Mouse (Mus musculus): ENCODE measurements around the gene Fsip1.

Gene Fsip1

GRCm38 (mm10) chr2:118254516-118254915, 2.2 kb downstream of the Fsip1 start:
- no peak for DNase-seq (ENCODE audit: low read depth)

GRCm38 (mm10) chr2:118248966-118249365, 7.8 kb downstream of the Fsip1 start:
- no peak for DNase-seq (ENCODE audit: low read depth)

GRCm38 (mm10) chr2:118248016-118248415, 8.8 kb downstream of the Fsip1 start:
- no peak for DNase-seq (ENCODE audit: low read depth)

GRCm38 (mm10) chr2:118245914-118246313, 10.9 kb downstream of the Fsip1 start:
- DNase-seq (ENCODE audit: low read depth) = peak; percentile 79

- DNase-seq (ENCODE audit: low read depth) = no peak
These were observed 20.6 kb downstream of the Fsip1 start for GRCm38 (mm10) chr2:118236196-118236595.

GRCm38 (mm10) chr2:118235614-118236013, 21.2 kb downstream of the Fsip1 start:
- DNase-seq (ENCODE audit: low read depth) = no peak

GRCm38 (mm10) chr2:118230544-118230943, 26.2 kb downstream of the Fsip1 start:
- no peak for DNase-seq (ENCODE audit: low read depth)

- DNase-seq (ENCODE audit: low read depth) = no peak
These were observed 28.2 kb downstream of the Fsip1 start for GRCm38 (mm10) chr2:118228486-118229079.

GRCm38 (mm10) chr2:118225316-118226041, 31.3 kb downstream of the Fsip1 start:
- DNase-seq (ENCODE audit: low read depth) = no peak

GRCm38 (mm10) chr2:118217993-118218595, 38.7 kb downstream of the Fsip1 start:
- no peak for DNase-seq (ENCODE audit: low read depth)

GRCm38 (mm10) chr2:118209712-118210111, 47.1 kb downstream of the Fsip1 start:
- DNase-seq (ENCODE audit: low read depth) = no peak

GRCm38 (mm10) chr2:118208651-118209050, 48.1 kb downstream of the Fsip1 start:
- DNase-seq (ENCODE audit: low read depth) = no peak

- no peak for DNase-seq (ENCODE audit: low read depth)
These were observed 50.7 kb downstream of the Fsip1 start for GRCm38 (mm10) chr2:118205991-118206585.

- no peak for DNase-seq (ENCODE audit: low read depth)
These were observed 52.1 kb downstream of the Fsip1 start for GRCm38 (mm10) chr2:118204646-118205045.

- DNase-seq (ENCODE audit: low read depth) = no peak
These were observed 52.9 kb downstream of the Fsip1 start for GRCm38 (mm10) chr2:118203739-118204461.

GRCm38 (mm10) chr2:118202934-118203333, 53.8 kb downstream of the Fsip1 start:
- DNase-seq (ENCODE audit: low read depth) = no peak

GRCm38 (mm10) chr2:118201983-118202382, 54.8 kb downstream of the Fsip1 start:
- no peak for DNase-seq (ENCODE audit: low read depth)

GRCm38 (mm10) chr2:118199867-118200266, 56.9 kb downstream of the Fsip1 start:
- peak; percentile 71 for DNase-seq (ENCODE audit: low read depth)

- DNase-seq (ENCODE audit: low read depth) = no peak
These were observed 59.8 kb downstream of the Fsip1 start for GRCm38 (mm10) chr2:118196966-118197365.

- no peak for DNase-seq (ENCODE audit: low read depth)
These were observed 74.6 kb downstream of the Fsip1 start for GRCm38 (mm10) chr2:118182136-118182535.

GRCm38 (mm10) chr2:118179873-118180585, 76.7 kb downstream of the Fsip1 start:
- DNase-seq (ENCODE audit: low read depth) = no peak

- no peak for DNase-seq (ENCODE audit: low read depth)
These were observed 77.3 kb downstream of the Fsip1 start for GRCm38 (mm10) chr2:118179472-118179871.

All from naive thymus-derived CD4-positive, alpha-beta T cell, adult 2 months (primary cell).